Mouse (Mus musculus) thymus, postnatal 4 days (tissue): ENCODE measurements around the gene Elmo1.
A peak's percentile ranks its signal among the peaks of the same experiment; 100 is the strongest.
"Not testable (repeated sequence)": the region's sequence is repeated elsewhere in the genome, so short reads cannot be mapped to it uniquely, and the experiment has no call there.

Experiments
- DNase-seq: peaks from one replicate; pipeline ENCODE4 v3.0.0; 2021

Elmo1 gene

GRCm38 (mm10) chr13:20555853-20556452, 465.6 kb downstream of the Elmo1 start:
- no peak for DNase-seq

DNA sequence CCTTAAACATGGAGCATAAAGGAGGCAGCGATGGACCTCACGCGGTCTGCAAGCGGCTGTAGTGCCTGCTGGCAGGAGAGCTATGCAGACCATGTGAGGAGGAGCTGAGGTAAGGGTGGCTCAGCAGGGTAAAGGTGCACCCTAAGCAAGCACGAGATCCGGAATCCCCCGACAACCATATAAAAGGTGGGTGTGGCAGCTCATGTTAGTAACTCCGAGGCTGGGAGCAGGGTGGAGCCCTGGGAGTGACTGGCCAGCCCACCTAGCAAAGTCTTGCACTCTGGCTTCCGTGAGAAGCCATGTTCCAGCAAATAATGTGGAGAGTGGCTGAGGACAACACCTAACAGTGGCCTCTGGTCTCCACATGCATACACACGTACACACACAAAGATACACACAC, 466.3 kb downstream of the Elmo1 start:
- DNase-seq, result no peak

GRCm38 (mm10) chr13:20557156-20557555, 466.8 kb downstream of the Elmo1 start:
- DNase-seq, result no peak

GRCm38 (mm10) chr13:20558376-20558775, 468.0 kb downstream of the Elmo1 start:
- DNase-seq, result no peak

DNA sequence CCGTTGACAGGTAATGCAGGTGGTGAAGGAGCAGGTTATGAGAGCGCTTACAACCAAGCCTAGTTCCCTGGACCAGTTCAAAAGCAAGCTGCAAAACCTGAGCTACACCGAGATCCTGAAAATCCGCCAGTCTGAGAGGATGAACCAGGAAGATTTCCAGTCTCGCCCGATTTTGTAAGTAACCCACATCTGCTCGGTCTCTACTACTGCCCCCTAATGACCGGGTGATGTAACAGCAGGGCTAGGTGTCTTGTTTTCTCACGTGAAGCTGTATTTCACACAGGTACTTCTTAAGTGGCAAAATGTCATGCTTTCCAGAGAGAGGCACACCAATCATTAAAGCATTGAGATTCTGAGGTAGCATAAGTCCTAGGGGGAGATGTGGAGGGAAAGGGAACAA, 474.0 kb downstream of the Elmo1 start:
- DNase-seq, result peak; percentile 35

DNA sequence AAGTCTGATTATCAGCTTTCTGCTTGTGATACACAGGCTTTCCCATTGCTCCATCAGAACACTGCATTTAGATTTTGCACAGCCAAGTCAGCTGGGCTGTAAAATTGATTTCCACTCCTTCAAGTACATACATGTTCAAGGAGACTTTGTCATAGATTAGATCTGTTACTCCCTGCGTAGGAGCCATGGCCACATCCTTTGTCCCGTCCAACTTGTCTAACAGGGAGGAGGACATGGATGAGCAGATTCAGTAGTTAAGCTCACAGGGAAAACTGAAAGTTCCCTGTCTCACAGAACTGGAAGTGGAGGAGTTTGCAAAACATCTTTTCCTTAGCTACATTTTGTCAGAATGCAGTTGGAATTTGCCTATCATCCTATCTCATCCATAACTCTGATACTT, 484.8 kb downstream of the Elmo1 start:
- DNase-seq, result no peak

DNA sequence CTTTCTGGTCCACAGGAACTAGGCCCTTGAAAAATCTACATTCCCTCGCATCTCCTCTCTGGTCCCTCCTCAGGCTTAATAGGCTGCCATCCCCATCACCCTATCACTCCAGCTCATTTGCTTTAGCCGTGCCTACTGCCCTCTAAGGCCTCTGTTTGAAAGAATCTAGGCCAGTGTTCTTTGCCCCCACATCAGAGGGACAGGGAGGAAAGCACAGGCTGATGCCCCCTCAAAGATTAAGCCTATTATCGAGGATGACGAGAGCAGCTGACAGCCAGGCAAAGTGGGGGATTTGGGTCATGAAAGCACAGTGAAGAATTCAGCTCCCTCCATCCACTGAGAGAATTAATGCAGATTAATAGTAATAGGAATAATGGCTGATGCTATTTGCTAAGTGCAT, 495.5 kb downstream of the Elmo1 start:
- no peak for DNase-seq

GRCm38 (mm10) chr13:20586462-20586861, 496.1 kb downstream of the Elmo1 start:
- no peak for DNase-seq

GRCm38 (mm10) chr13:20590983-20591382, 500.6 kb downstream of the Elmo1 start:
- no peak for DNase-seq

- DNase-seq, result no peak
These were observed 506.9 kb downstream of the Elmo1 start for GRCm38 (mm10) chr13:20597307-20597706.

- DNase-seq, result no peak
These were observed 508.2 kb downstream of the Elmo1 start for GRCm38 (mm10) chr13:20598618-20599017.

- no peak for DNase-seq
These were observed 509.9 kb downstream of the Elmo1 start for GRCm38 (mm10) chr13:20600246-20600645.

GRCm38 (mm10) chr13:20601421-20601820, 511.0 kb downstream of the Elmo1 start:
- no peak for DNase-seq

DNA sequence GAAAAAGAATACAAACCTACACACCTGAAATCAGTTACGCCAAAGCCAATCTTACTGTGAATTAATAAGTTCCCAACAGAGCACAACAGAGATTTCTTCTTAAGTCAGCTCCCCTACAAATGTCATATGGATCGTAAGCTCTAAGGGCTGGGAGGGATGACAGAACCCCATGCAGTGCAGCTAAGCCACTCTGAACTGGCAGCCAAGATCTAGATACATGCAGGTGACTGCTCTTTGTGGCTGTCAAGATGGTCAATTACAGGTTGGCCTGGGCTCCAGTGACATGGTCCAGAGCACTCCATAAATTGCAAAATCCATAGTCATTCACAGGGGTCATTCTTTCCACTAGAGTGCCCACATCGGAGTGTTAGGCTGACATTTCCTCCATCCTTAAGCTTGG, 516.5 kb downstream of the Elmo1 start:
- DNase-seq, result no peak

- DNase-seq, result no peak
These were observed 518.8 kb downstream of the Elmo1 start for GRCm38 (mm10) chr13:20609003-20609688.

DNA sequence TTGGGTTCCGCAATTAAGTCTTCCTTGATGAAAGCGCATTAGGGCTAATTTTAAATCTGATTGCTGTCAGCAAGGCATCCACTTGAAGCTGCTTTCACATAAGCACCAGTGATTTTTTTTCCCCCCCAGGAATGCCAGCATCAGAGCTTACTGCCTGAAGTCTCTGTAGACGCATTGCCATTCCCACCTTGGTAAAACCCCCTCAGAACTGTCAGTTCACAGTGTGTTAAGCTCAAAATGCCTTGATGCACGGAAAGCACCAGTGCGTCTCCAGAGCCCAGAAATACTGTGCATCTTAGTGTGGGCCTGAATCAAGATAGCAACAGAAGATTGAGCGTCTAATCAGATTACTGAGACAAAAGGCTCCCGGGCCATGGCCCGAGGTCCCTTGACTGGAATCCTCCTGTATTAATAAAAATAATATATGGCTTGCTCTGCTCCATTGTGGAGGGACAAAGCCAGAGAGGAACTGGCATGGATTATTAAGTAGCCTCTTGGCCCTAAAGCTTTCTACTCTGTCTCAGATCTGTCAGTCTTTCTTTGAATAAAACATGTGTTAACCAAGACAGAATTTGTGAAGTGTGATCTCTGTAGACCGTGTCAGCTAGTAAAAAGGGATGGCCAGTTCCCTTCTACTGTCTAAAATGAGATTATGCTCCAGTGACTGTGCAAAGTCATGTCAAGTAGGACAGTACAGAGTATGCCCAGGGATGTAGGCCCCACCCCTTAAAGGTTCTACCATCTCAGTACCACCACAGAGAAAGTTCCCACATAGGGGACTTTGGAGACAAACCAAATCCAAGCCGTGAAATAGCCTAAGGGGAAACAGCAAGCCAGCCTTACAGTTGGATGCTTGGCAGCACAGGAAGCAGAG, 525.4 kb downstream of the Elmo1 start:
- no peak for DNase-seq

- no peak for DNase-seq
These were observed 529.5 kb downstream of the Elmo1 start for GRCm38 (mm10) chr13:20619946-20620345.

DNA sequence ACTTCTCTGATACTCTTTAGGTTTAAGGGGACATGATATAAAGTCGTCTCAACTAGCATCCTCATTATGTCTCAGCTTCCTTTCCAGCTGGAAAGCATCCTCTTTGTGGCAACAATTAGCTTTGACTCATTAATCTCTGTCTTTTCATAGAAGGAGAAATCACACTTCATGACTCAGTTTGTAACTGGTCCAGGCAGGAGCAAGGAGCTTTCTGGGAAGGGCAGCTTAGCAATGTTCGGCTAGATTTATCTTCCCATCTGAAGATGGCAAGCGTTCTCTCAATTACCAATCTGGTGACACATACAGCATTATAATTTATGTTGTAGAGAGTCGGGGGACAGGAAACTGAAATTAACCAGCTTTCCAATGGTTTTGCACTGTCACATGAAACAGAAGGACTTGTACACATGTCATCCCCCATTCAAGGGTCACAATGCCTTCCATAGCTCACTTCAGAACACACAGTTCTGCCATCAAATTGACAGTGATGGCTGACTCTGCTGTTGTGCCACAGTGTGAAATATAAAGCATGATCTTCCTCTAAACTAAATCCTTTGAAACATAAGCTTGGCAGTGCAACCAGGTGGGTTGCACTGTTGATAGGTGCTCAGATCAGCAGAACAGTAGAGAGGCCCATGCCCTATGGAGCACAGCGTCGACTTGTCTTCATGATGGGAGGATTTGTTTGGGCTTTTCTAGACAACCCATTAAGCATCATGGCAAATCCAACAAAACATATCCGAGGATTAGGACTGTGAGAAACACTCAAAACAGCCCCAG, 532.9 kb downstream of the Elmo1 start:
- no peak for DNase-seq

DNA sequence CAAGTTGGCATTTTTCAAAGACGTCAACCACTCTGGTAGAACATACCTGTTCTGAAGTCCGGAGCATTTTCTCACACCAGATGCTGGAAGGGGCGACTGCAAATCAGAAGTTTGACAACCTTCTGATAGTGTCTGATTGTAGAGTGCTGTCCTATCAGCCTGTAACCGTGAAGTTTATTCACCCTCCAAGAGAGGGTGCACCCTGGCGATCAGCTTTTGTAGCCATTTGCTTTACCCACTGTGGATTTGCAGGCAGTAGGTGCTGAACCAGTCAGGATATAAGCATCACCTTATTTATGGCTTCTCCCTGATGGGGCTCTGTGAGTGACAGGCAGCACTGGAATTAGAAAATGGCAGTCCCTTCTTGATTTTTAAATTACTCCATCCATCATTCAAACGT, 537.4 kb downstream of the Elmo1 start:
- no peak for DNase-seq

GRCm38 (mm10) chr13:20632477-20632876, 542.1 kb downstream of the Elmo1 start:
- no peak for DNase-seq

GRCm38 (mm10) chr13:20634679-20635078, 544.3 kb downstream of the Elmo1 start:
- not testable (repeated sequence) for DNase-seq

GRCm38 (mm10) chr13:20635646-20636045, 545.2 kb downstream of the Elmo1 start:
- DNase-seq, result no peak
